Mouse (Mus musculus): ENCODE measurements around the gene Fam19a3. TPM values are rescaled to one million over a fixed set of nuclear protein-coding genes. Genes with fewer than 3 reads are reported as not detected.
"Not testable (repeated sequence)": the region's sequence is repeated elsewhere in the genome, so short reads cannot be mapped to it uniquely, and the experiment has no call there.

The Fam19a3 gene
- polyA plus RNA-seq, 1 experiment from 2014 or later, result 1.8 TPM

DNA sequence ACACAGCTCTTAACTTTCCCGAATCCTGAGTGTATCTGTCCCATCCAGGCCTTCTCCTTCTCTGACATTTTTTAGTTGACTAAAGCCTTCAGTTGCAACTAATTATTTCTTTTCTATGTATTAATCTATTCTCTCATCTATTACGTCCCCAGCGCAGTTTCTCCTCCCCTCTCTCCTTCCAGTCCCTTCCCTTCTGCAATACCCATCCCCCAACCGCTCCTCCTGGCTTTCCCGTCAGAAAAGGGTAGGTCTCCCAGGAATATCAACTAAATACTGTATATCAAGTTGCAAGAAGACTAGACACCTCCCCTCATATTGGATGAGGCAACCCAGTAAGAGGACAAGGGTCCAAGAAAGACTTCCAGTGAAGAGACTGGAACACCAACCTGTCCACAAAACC lies 22.8 kb downstream of the Fam19a3 start:
- WGBS, result 17% methylated on average over 5 of the region's 5 CpGs
- Histone ChIP-seq H3K9ac (ENCODE audit: low read length) (peak overlapping the region; percentile 67), H3K36me3 (ENCODE audit: control insufficient read depth, insufficient read depth) (no peaks in the 10 kb centered on the region), H3K9me3 (replicated peaks; ENCODE audit: control insufficient read depth, low read length) (no peaks in the 10 kb centered on the region), H3K4me2 (ENCODE audit: low read depth, low read length) (peak overlapping the region; percentile 83), H3K27ac (ENCODE audit: low read length) (no peak overlapping the region), H3K4me3 (ENCODE audit: low read length) (peak overlapping the region; percentile 50), H3K4me1 (ENCODE audit: control insufficient read depth, insufficient read depth, low read length) (peaks cover 8% of the 10 kb centered on the region), H3K27me3 (ENCODE audit: control insufficient read depth, insufficient read depth, low read length) (no peaks in the 10 kb centered on the region)
- no peak for ATAC-seq (replicated peaks; ENCODE audit: extremely low read depth, insufficient read depth, low FRiP score)

DNA sequence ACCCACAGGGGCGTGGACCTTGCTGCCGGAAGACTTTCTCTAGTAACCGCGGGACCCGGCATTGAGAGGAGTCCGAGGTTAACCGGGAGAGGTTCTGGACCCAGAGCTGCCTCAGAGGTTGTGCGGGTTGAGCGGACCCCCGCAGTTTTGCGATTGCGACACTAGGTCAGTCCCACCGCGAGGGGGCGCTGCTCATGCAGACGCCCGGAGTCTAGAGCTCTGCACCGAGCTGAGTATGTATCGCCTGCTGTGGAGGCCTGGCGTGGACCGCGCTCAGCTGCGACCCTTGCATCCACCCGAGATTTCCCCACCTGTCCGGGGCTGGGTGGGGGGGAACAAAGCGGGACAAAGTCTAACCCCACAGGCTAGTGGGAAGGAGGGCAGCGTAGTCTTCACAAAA lies 23.2 kb downstream of the Fam19a3 start:
- H3K27ac ChIP-seq (ENCODE audit: low read length), result no peak overlapping the region
- H3K27me3 ChIP-seq (ENCODE audit: control insufficient read depth, insufficient read depth, low read length), result no peaks in the 10 kb centered on the region
- no peaks in the 10 kb centered on the region for H3K9me3 ChIP-seq (replicated peaks; ENCODE audit: control insufficient read depth, low read length)
- peak; percentile 72 for ATAC-seq (replicated peaks; ENCODE audit: extremely low read depth, insufficient read depth, low FRiP score)
- H3K4me3 ChIP-seq (ENCODE audit: low read length), result peak overlapping the region; percentile 50
- peaks cover 8% of the 10 kb centered on the region for H3K4me1 ChIP-seq (ENCODE audit: control insufficient read depth, insufficient read depth, low read length)
- peak overlapping the region; percentile 67 for H3K9ac ChIP-seq (ENCODE audit: low read length)
- no peaks in the 10 kb centered on the region for H3K36me3 ChIP-seq (ENCODE audit: control insufficient read depth, insufficient read depth)
- peak overlapping the region; percentile 83 for H3K4me2 ChIP-seq (ENCODE audit: low read depth, low read length)
- WGBS, result 2% methylated on average over 27 of the region's 27 CpGs

DNA sequence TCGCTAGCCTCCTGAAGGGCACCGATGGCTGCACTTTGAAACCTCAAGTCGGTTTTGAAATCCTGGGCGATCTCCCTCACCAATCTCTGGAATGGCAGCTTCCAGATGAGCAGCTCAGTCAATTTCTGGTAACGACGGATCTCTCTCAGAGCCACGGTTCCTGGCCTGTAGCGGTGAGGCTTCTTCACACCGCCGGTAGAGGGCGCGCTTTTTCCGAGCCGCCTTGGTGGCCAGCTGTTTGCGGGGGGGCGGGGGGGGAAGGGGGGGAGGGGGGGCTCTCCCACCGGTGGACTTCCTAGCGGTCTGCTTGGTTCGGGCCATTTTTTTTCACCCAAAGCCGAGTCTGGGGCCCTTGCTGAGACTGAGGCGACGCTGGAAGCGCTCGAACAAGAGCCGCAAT lies 28.8 kb downstream of the Fam19a3 start:
- H3K27me3 ChIP-seq (ENCODE audit: control insufficient read depth, insufficient read depth, low read length); H3K9ac ChIP-seq (ENCODE audit: low read length); ATAC-seq (replicated peaks; ENCODE audit: extremely low read depth, insufficient read depth, low FRiP score); H3K27ac ChIP-seq (ENCODE audit: low read length); H3K4me1 ChIP-seq (ENCODE audit: control insufficient read depth, insufficient read depth, low read length); H3K36me3 ChIP-seq (ENCODE audit: control insufficient read depth, insufficient read depth); H3K9me3 ChIP-seq (replicated peaks; ENCODE audit: control insufficient read depth, low read length): not testable (repeated sequence)
- peak overlapping the region; percentile 43 for H3K4me2 ChIP-seq (ENCODE audit: low read depth, low read length)
- 0 out of 2 replicates have a peak overlapping the region, but pooled peaks have one; percentile 5 for H3K4me3 ChIP-seq (ENCODE audit: low read length)
- WGBS, result 18% methylated on average over 23 of the region's 25 CpGs

DNA sequence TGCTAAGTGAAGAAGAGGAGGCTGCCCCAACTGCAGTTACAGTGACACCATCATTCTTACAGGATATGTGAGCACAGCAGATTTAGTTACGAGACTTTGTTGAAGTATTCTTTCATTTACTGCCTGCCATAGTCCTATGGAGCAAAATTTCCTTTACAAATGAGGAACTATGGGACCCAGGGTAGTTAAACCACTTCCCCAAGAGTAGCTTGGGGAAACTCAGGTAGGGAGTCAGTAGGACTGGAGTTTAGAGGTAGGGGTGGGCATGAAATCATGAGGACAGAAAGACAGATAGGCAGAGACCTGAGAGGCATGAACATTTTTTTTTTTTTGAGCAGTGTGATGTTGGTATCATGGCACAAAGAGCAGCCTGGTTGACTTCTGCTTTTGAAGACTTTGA lies 37.8 kb downstream of the Fam19a3 start:
- 74% methylated on average over 1 of the region's 1 CpGs for WGBS
- no peak for ATAC-seq (replicated peaks; ENCODE audit: extremely low read depth, insufficient read depth, low FRiP score)
- H3K4me2 ChIP-seq (ENCODE audit: low read depth, low read length), result no peak overlapping the region
- H3K27me3 ChIP-seq (ENCODE audit: control insufficient read depth, insufficient read depth, low read length), result no peaks in the 10 kb centered on the region
- no peak overlapping the region for H3K27ac ChIP-seq (ENCODE audit: low read length)
- no peaks in the 10 kb centered on the region for H3K4me1 ChIP-seq (ENCODE audit: control insufficient read depth, insufficient read depth, low read length)
- no peak overlapping the region for H3K4me3 ChIP-seq (ENCODE audit: low read length)
- H3K36me3 ChIP-seq (ENCODE audit: control insufficient read depth, insufficient read depth), result no peaks in the 10 kb centered on the region
- H3K9me3 ChIP-seq (replicated peaks; ENCODE audit: control insufficient read depth, low read length), result no peaks in the 10 kb centered on the region
- no peak overlapping the region for H3K9ac ChIP-seq (ENCODE audit: low read length)

DNA sequence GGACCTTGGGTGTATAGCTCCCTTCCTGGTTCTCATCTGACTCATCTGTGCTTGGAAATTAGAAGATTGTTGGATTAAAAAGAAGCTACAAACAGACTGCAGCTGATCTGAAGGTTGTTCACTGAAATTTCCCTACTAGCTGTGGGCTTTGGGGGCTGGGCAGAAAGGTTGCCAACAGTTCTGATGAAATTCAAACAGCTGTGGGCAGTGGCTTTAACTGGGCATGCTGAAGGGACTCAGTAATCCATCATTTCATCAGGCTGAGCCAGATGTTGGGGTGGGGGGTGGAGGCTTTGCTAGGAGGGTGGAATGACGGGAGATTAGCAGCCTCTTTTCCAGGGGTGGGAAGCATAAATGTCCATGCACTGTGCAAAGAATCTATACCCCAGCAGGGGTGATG lies 38.5 kb downstream of the Fam19a3 start:
- H3K4me1 ChIP-seq (ENCODE audit: control insufficient read depth, insufficient read depth, low read length), result no peaks in the 10 kb centered on the region
- H3K9me3 ChIP-seq (replicated peaks; ENCODE audit: control insufficient read depth, low read length), result no peaks in the 10 kb centered on the region
- no peak overlapping the region for H3K27ac ChIP-seq (ENCODE audit: low read length)
- ATAC-seq (replicated peaks; ENCODE audit: extremely low read depth, insufficient read depth, low FRiP score), result no peak
- no peak overlapping the region for H3K4me3 ChIP-seq (ENCODE audit: low read length)
- no peak overlapping the region for H3K4me2 ChIP-seq (ENCODE audit: low read depth, low read length)
- 60% methylated on average over 1 of the region's 1 CpGs for WGBS
- H3K9ac ChIP-seq (ENCODE audit: low read length), result no peak overlapping the region
- no peaks in the 10 kb centered on the region for H3K36me3 ChIP-seq (ENCODE audit: control insufficient read depth, insufficient read depth)
- H3K27me3 ChIP-seq (ENCODE audit: control insufficient read depth, insufficient read depth, low read length), result no peaks in the 10 kb centered on the region

DNA sequence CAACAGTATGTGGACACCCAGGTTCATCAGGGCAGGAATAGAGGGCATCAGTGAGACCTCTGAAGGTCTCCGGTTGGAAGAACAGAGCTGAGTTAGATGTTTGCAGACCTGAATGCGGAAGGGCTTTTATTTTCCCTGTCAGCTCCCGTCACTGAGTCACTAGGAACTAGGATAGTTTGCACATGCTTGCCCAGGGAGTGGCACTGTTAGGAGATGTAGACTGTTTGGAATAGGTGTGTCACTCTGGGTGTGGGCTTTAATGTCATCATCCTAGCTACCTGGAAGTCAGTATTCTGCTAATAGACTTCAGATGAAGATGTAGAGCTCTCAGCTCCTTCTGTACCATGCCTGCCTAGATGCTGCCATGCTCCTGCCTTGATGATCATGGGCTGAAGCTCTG lies 39.7 kb downstream of the Fam19a3 start:
- Histone ChIP-seq H3K9ac (ENCODE audit: low read length) (no peak overlapping the region), H3K27me3 (ENCODE audit: control insufficient read depth, insufficient read depth, low read length) (no peaks in the 10 kb centered on the region), H3K27ac (ENCODE audit: low read length) (no peak overlapping the region), H3K9me3 (replicated peaks; ENCODE audit: control insufficient read depth, low read length) (no peaks in the 10 kb centered on the region), H3K36me3 (ENCODE audit: control insufficient read depth, insufficient read depth) (no peaks in the 10 kb centered on the region), H3K4me1 (ENCODE audit: control insufficient read depth, insufficient read depth, low read length) (no peaks in the 10 kb centered on the region), H3K4me2 (ENCODE audit: low read depth, low read length) (no peak overlapping the region), H3K4me3 (ENCODE audit: low read length) (no peak overlapping the region)
- ATAC-seq (replicated peaks; ENCODE audit: extremely low read depth, insufficient read depth, low FRiP score), result no peak
- WGBS, result 86% methylated on average over 3 of the region's 3 CpGs

DNA sequence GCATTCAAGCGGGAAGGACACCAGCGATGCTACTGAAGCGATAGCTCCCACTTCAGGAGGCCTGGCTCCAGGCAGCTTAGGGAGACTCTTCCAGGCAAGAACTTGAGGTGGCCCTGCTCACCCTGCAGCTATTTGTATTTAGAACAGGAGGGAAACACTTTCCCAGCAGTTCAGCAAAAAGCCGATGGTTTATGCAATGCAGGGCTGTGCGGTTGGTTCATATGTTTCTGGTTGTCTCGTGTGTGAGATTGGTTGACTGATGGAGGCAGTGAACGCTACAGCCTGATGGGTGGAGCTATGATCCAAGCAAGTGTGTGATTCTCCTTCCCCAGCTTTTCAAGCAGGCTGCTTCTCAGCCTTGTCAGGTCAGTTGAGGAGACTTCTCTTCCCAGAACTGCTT lies 47.0 kb downstream of the Fam19a3 start:
- WGBS, result 58% methylated on average over 7 of the region's 7 CpGs
- H3K9me3 ChIP-seq (replicated peaks; ENCODE audit: control insufficient read depth, low read length), result no peaks in the 10 kb centered on the region
- no peaks in the 10 kb centered on the region for H3K4me1 ChIP-seq (ENCODE audit: control insufficient read depth, insufficient read depth, low read length)
- H3K27ac ChIP-seq (ENCODE audit: low read length), result no peak overlapping the region
- H3K27me3 ChIP-seq (ENCODE audit: control insufficient read depth, insufficient read depth, low read length), result no peaks in the 10 kb centered on the region
- H3K4me2 ChIP-seq (ENCODE audit: low read depth, low read length), result no peak overlapping the region
- no peaks in the 10 kb centered on the region for H3K36me3 ChIP-seq (ENCODE audit: control insufficient read depth, insufficient read depth)
- H3K4me3 ChIP-seq (ENCODE audit: low read length), result no peak overlapping the region
- H3K9ac ChIP-seq (ENCODE audit: low read length), result no peak overlapping the region
- no peak for ATAC-seq (replicated peaks; ENCODE audit: extremely low read depth, insufficient read depth, low FRiP score)

DNA sequence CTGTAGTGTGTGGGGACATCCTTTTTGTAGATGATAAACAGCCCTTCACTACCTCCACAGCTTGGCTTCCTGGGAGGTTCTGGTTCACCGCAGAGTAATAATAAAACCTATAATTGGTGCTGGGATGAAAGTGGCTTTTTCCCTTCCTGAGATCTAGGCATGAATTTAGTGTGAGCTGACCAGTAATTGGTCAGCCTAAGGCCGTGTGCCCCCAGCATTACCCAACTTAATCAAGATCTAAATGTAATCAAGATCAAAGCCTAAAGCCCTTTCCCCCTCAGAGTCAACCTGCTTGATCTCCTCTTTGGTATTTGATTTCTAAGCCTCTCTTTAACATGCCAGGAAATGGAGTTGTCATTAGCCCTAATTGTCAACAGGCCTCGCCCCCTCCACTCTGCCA lies 48.7 kb downstream of the Fam19a3 start:
- H3K4me3 ChIP-seq (ENCODE audit: low read length), result no peak overlapping the region
- no peak overlapping the region for H3K9ac ChIP-seq (ENCODE audit: low read length)
- no peak overlapping the region for H3K4me2 ChIP-seq (ENCODE audit: low read depth, low read length)
- no peaks in the 10 kb centered on the region for H3K27me3 ChIP-seq (ENCODE audit: control insufficient read depth, insufficient read depth, low read length)
- WGBS, result 62% methylated on average over 3 of the region's 3 CpGs
- H3K27ac ChIP-seq (ENCODE audit: low read length), result no peak overlapping the region
- H3K9me3 ChIP-seq (replicated peaks; ENCODE audit: control insufficient read depth, low read length), result no peaks in the 10 kb centered on the region
- no peaks in the 10 kb centered on the region for H3K4me1 ChIP-seq (ENCODE audit: control insufficient read depth, insufficient read depth, low read length)
- ATAC-seq (replicated peaks; ENCODE audit: extremely low read depth, insufficient read depth, low FRiP score), result no peak
- H3K36me3 ChIP-seq (ENCODE audit: control insufficient read depth, insufficient read depth), result no peaks in the 10 kb centered on the region

DNA sequence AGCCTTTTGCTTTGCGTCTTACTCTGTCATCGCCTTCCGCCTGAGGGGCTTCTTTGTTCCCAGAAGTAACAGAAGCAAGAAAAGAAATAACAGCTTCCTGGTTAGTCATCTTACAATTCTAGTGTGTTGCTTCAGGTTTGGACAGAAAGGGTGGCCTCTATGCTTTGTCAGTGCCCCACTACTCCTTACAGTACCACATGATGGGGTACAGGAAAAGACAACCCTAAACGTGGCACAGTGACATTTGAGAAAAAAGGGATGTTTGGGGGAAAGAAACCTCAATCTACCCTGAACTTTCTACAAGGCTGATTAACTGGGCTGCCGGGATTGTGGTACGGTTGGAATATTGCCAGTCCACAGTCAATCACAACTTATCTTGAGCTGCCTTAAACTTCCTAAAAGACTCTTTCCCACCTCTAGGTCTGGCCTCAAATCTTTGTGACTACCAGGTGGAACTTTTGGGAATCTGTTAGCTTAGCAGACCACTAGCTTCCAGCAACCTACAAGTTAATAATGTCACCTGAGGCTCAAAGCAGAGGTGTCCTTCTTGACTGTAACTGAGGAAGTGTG lies 52.3 kb downstream of the Fam19a3 start:
- Histone ChIP-seq H3K4me2 (ENCODE audit: low read depth, low read length) (no peak overlapping the region), H3K27me3 (ENCODE audit: control insufficient read depth, insufficient read depth, low read length) (no peaks in the 10 kb centered on the region), H3K36me3 (ENCODE audit: control insufficient read depth, insufficient read depth) (no peaks in the 10 kb centered on the region), H3K9me3 (replicated peaks; ENCODE audit: control insufficient read depth, low read length) (peaks cover 2% of the 10 kb centered on the region; the same call in 1 of the 2 replicates), H3K27ac (ENCODE audit: low read length) (no peak overlapping the region), H3K9ac (ENCODE audit: low read length) (no peak overlapping the region), H3K4me1 (ENCODE audit: control insufficient read depth, insufficient read depth, low read length) (no peaks in the 10 kb centered on the region), H3K4me3 (ENCODE audit: low read length) (no peak overlapping the region)
- ATAC-seq (replicated peaks; ENCODE audit: extremely low read depth, insufficient read depth, low FRiP score), result no peak
- WGBS, result 57% methylated on average over 6 of the region's 6 CpGs
